Mouse (Mus musculus): ENCODE data around the gene Ptcd3. TPM values are rescaled to one million over a fixed set of nuclear protein-coding genes. Genes with fewer than 3 reads are reported as not detected.
A peak's percentile ranks its signal among the peaks of the same experiment; 100 is the strongest.

The Ptcd3 gene
- 103 TPM in 2 replicates for polyA plus RNA-seq (2014; fragmentation: Nextera tagmentation; extraction: Ambion mirVana)

GRCm38 (mm10) chr6:71908481-71909381, at the start of gene Ptcd3, which contains the start of gene Polr1a:
Ptcd3 (minus strand) TSS chr6:71908750.
Polr1a (plus strand) TSS chr6:71909053.
- H3K27ac ChIP-seq (ENCODE audit: low read length): peak within 1 kb of the TSS; percentile 67
- H3K9me3 ChIP-seq (ENCODE audit: control insufficient read depth, low read depth, low read length): no peaks in the 10 kb centered on the region
- H3K9ac ChIP-seq (replicated peaks; ENCODE audit: low read depth, low read length): peak within 1 kb of the TSS; percentile 60
- H3K4me3 ChIP-seq (ENCODE audit: low read depth, low read length): peak within 1 kb of the TSS; percentile 87
- ATAC-seq (ENCODE audit: insufficient number of reproducible peaks, insufficient read depth, low FRiP score, low read depth): peak; percentile 86
- no peaks in the 10 kb centered on the region for H3K27me3 ChIP-seq (ENCODE audit: control insufficient read depth, insufficient read depth, low read length)
- H3K4me2 ChIP-seq (replicated peaks; ENCODE audit: low read depth, low read length): peak within 1 kb of the TSS; percentile 64
- peaks cover 25% of the 10 kb centered on the region for H3K36me3 ChIP-seq (ENCODE audit: control insufficient read depth, insufficient read depth, low read length)
- under 1% methylated on average over 58 of the region's 58 CpGs for WGBS
- H3K4me1 ChIP-seq (ENCODE audit: control insufficient read depth, insufficient read depth, low read length): peaks cover 10% of the 10 kb centered on the region; the same call in 1 of the 2 replicates

DNA sequence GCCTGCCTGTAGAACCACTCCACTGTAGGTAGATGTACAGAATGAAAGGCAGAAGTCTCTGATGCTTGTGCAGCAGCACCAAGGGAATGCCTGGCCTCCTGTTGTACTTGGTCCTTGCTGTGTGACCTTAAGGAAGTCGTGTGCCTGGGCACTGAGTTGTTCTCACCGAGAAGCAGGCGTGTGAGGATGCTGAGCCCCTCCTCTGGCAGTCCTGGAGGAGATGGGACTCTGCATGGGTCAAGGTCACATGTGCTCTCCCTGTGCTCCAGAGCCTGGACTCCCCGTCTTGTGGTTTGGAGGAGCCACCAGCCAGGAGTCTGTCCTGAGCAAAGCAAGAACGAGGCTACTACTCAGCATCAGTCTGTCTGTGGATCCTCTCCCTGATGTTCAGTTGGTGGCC, 42.6 kb upstream of the Ptcd3 start:
- Histone ChIP-seq H3K27me3 (ENCODE audit: control insufficient read depth, insufficient read depth, low read length) (no peaks in the 10 kb centered on the region), H3K27ac (ENCODE audit: low read length) (no peak overlapping the region), H3K9me3 (ENCODE audit: control insufficient read depth, low read depth, low read length) (no peaks in the 10 kb centered on the region), H3K36me3 (ENCODE audit: control insufficient read depth, insufficient read depth, low read length) (peaks cover 55% of the 10 kb centered on the region), H3K9ac (replicated peaks; ENCODE audit: low read depth, low read length) (no peak overlapping the region), H3K4me3 (ENCODE audit: low read depth, low read length) (no peak overlapping the region), H3K4me1 (ENCODE audit: control insufficient read depth, insufficient read depth, low read length) (no peaks in the 10 kb centered on the region), H3K4me2 (replicated peaks; ENCODE audit: low read depth, low read length) (no peak overlapping the region)
- no peak for ATAC-seq (ENCODE audit: insufficient number of reproducible peaks, insufficient read depth, low FRiP score, low read depth)
- WGBS: 90% methylated on average over 5 of the region's 5 CpGs

- Histone ChIP-seq H3K36me3 (ENCODE audit: control insufficient read depth, insufficient read depth, low read length) (peaks cover 55% of the 10 kb centered on the region), H3K27me3 (ENCODE audit: control insufficient read depth, insufficient read depth, low read length) (no peaks in the 10 kb centered on the region), H3K9ac (replicated peaks; ENCODE audit: low read depth, low read length) (no peak overlapping the region), H3K4me3 (ENCODE audit: low read depth, low read length) (no peak overlapping the region), H3K4me2 (replicated peaks; ENCODE audit: low read depth, low read length) (no peak overlapping the region), H3K9me3 (ENCODE audit: control insufficient read depth, low read depth, low read length) (no peaks in the 10 kb centered on the region), H3K4me1 (ENCODE audit: control insufficient read depth, insufficient read depth, low read length) (no peaks in the 10 kb centered on the region), H3K27ac (ENCODE audit: low read length) (no peak overlapping the region)
- ATAC-seq (ENCODE audit: insufficient number of reproducible peaks, insufficient read depth, low FRiP score, low read depth): no peak
- WGBS: 69% methylated on average over 3 of the region's 3 CpGs
These were observed 42.0 kb upstream of the Ptcd3 start for GRCm38 (mm10) chr6:71950592-71950991.

DNA sequence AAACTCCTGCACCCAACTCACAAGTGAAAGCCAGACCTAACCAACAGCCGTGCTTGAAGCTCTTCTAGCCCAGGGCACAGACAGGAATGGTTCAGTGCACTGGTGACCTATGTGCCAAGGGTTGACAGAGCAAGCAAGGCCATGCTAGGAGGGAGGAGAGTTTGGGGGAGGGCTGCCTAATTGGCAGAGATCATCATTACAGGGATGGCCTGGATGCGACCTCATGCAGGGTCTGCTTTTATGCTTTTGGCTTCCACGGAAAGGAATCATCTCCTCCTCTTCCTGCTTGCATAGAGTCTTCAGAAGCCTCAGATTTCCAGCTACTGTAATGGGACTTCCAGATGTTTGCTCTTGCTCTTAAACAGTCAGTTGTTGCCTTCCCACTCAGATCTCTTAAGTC, 41.2 kb upstream of the Ptcd3 start:
- H3K4me2 ChIP-seq (replicated peaks; ENCODE audit: low read depth, low read length): no peak overlapping the region
- no peak for ATAC-seq (ENCODE audit: insufficient number of reproducible peaks, insufficient read depth, low FRiP score, low read depth)
- H3K9me3 ChIP-seq (ENCODE audit: control insufficient read depth, low read depth, low read length): no peaks in the 10 kb centered on the region
- no peaks in the 10 kb centered on the region for H3K27me3 ChIP-seq (ENCODE audit: control insufficient read depth, insufficient read depth, low read length)
- peaks cover 54% of the 10 kb centered on the region for H3K36me3 ChIP-seq (ENCODE audit: control insufficient read depth, insufficient read depth, low read length)
- H3K4me3 ChIP-seq (ENCODE audit: low read depth, low read length): no peak overlapping the region
- no peak overlapping the region for H3K9ac ChIP-seq (replicated peaks; ENCODE audit: low read depth, low read length)
- no peaks in the 10 kb centered on the region for H3K4me1 ChIP-seq (ENCODE audit: control insufficient read depth, insufficient read depth, low read length)
- WGBS: 90% methylated on average over 3 of the region's 3 CpGs
- no peak overlapping the region for H3K27ac ChIP-seq (ENCODE audit: low read length)

DNA sequence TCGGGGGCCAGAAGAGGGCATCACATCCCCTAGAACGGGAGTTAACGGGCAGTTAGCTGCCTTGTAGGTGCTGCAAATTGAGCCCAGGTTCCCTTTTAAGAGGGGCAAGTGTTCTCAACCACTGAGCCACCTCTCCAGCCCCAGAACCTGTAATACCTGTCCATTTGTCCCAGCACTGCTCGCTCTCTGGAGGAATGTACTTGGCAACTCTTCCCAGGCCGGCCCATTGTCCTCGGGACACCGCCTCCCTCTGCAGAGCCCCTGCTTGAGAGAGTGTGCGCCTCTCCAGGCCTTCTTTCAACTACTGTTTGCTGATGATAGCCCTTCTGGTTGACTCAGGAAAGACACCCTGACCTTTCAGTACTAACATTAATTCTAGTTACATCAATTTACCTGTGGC, 37.6 kb upstream of the Ptcd3 start:
- no peak overlapping the region for H3K4me3 ChIP-seq (ENCODE audit: low read depth, low read length)
- H3K4me1 ChIP-seq (ENCODE audit: control insufficient read depth, insufficient read depth, low read length): no peaks in the 10 kb centered on the region
- no peak overlapping the region for H3K27ac ChIP-seq (ENCODE audit: low read length)
- 80% methylated on average over 8 of the region's 8 CpGs for WGBS
- H3K27me3 ChIP-seq (ENCODE audit: control insufficient read depth, insufficient read depth, low read length): no peaks in the 10 kb centered on the region
- no peak overlapping the region for H3K9ac ChIP-seq (replicated peaks; ENCODE audit: low read depth, low read length)
- peaks cover 32% of the 10 kb centered on the region for H3K36me3 ChIP-seq (ENCODE audit: control insufficient read depth, insufficient read depth, low read length)
- no peak overlapping the region for H3K4me2 ChIP-seq (replicated peaks; ENCODE audit: low read depth, low read length)
- no peak for ATAC-seq (ENCODE audit: insufficient number of reproducible peaks, insufficient read depth, low FRiP score, low read depth)
- H3K9me3 ChIP-seq (ENCODE audit: control insufficient read depth, low read depth, low read length): no peaks in the 10 kb centered on the region

- Histone ChIP-seq H3K4me1 (ENCODE audit: control insufficient read depth, insufficient read depth, low read length) (no peaks in the 10 kb centered on the region), H3K27me3 (ENCODE audit: control insufficient read depth, insufficient read depth, low read length) (no peaks in the 10 kb centered on the region), H3K9ac (replicated peaks; ENCODE audit: low read depth, low read length) (no peak overlapping the region), H3K4me2 (replicated peaks; ENCODE audit: low read depth, low read length) (no peak overlapping the region), H3K36me3 (ENCODE audit: control insufficient read depth, insufficient read depth, low read length) (peaks cover 27% of the 10 kb centered on the region), H3K9me3 (ENCODE audit: control insufficient read depth, low read depth, low read length) (no peaks in the 10 kb centered on the region), H3K27ac (ENCODE audit: low read length) (no peak overlapping the region), H3K4me3 (ENCODE audit: low read depth, low read length) (no peak overlapping the region)
- 80% methylated on average over 6 of the region's 6 CpGs for WGBS
- no peak for ATAC-seq (ENCODE audit: insufficient number of reproducible peaks, insufficient read depth, low FRiP score, low read depth)
These were observed 36.6 kb upstream of the Ptcd3 start for GRCm38 (mm10) chr6:71945101-71945500.

DNA sequence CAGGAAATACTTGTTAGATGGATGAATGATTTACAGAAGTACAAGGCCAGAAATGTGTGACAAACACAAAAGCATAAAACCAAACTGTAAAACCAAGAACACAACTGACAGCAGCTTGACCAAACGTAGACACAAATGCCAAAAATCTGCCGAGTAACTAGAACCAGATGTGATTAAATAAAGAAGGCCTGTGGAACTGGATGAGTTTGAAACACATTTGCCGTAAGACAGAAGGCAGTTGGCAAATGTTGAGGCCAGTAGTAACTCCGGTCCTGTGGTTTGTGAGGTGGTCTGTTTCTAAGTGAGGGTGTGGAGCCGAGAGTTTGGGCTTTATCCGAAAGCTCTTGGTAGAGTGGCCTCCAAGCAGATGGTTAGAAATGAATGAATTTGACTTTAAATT, 32.4 kb upstream of the Ptcd3 start:
- 79% methylated on average over 6 of the region's 6 CpGs for WGBS
- H3K4me1 ChIP-seq (ENCODE audit: control insufficient read depth, insufficient read depth, low read length): no peaks in the 10 kb centered on the region
- H3K27me3 ChIP-seq (ENCODE audit: control insufficient read depth, insufficient read depth, low read length): no peaks in the 10 kb centered on the region
- no peak overlapping the region for H3K4me3 ChIP-seq (ENCODE audit: low read depth, low read length)
- peaks cover 33% of the 10 kb centered on the region for H3K36me3 ChIP-seq (ENCODE audit: control insufficient read depth, insufficient read depth, low read length)
- H3K4me2 ChIP-seq (replicated peaks; ENCODE audit: low read depth, low read length): no peak overlapping the region
- ATAC-seq (ENCODE audit: insufficient number of reproducible peaks, insufficient read depth, low FRiP score, low read depth): no peak
- H3K27ac ChIP-seq (ENCODE audit: low read length): no peak overlapping the region
- H3K9ac ChIP-seq (replicated peaks; ENCODE audit: low read depth, low read length): no peak overlapping the region
- no peaks in the 10 kb centered on the region for H3K9me3 ChIP-seq (ENCODE audit: control insufficient read depth, low read depth, low read length)

DNA sequence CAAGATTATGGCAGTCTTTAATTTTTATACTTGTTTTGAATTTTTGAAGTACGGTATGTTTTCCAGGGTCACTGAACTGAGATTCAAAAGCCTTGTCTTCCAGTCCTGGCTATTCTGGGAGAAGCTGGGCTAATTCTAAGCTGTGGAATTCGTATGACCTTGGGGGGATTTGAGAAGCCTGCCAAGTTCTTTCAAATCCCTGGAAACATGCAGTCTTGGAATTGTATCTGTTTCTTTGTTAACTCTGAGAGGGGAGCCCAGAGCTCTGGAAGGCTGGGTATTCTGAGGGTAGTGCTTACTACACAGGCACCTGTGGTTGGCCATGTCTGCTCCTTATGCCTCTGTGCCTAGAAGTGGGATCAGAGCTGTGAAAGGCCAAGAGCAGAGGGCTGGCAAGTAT, 27.2 kb upstream of the Ptcd3 start:
- Histone ChIP-seq H3K9me3 (ENCODE audit: control insufficient read depth, low read depth, low read length) (no peaks in the 10 kb centered on the region), H3K4me3 (ENCODE audit: low read depth, low read length) (no peak overlapping the region), H3K9ac (replicated peaks; ENCODE audit: low read depth, low read length) (no peak overlapping the region), H3K4me1 (ENCODE audit: control insufficient read depth, insufficient read depth, low read length) (0 out of 2 replicates have a peak, but pooled peaks cover 5% of the 10 kb centered on the region), H3K4me2 (replicated peaks; ENCODE audit: low read depth, low read length) (no peak overlapping the region), H3K27ac (ENCODE audit: low read length) (no peak overlapping the region), H3K36me3 (ENCODE audit: control insufficient read depth, insufficient read depth, low read length) (peaks cover 60% of the 10 kb centered on the region), H3K27me3 (ENCODE audit: control insufficient read depth, insufficient read depth, low read length) (no peaks in the 10 kb centered on the region)
- no peak for ATAC-seq (ENCODE audit: insufficient number of reproducible peaks, insufficient read depth, low FRiP score, low read depth)
- 68% methylated on average over 2 of the region's 2 CpGs for WGBS
